Mouse (Mus musculus) embryonic facial prominence, embryonic 11.5 days (tissue): ENCODE results near the gene Popdc3. TPM values are rescaled to one million over a fixed set of nuclear protein-coding genes. Genes with fewer than 3 reads are reported as not detected.
A peak's percentile ranks its signal among the peaks of the same experiment; 100 is the strongest.
"Not testable (repeated sequence)": the region's sequence is repeated elsewhere in the genome, so short reads cannot be mapped to it uniquely, and the experiment has no call there.

Experiments
- ATAC-seq: fragments of 200-750 bp; cut with Nextera tagmentation; replicated peaks from 2 replicates; pipeline ENCODE4 v1.8.0; 2017; ENCODE audit warnings: low read depth; ENCODE audit not compliant: insufficient number of reproducible peaks, low FRiP score, low TSS enrichment
- DNase-seq: peaks from one replicate; pipeline ENCODE4 v3.0.0-alpha.2; 2015; ENCODE audit warnings: low spot score
- H3K27ac ChIP-seq: fragments of 300-500 bp; sonication (generic); replicated peaks from 2 replicates; pipeline ENCODE4 v1.5.1; 2014; ENCODE audit warnings: mild to moderate bottlenecking, low read depth, low read length, control low read depth
- H3K27me3 ChIP-seq: fragments of 300-500 bp; sonication (generic); 2 replicates; pipeline ENCODE4 v1.6.1; 2014; ENCODE audit warnings: mild to moderate bottlenecking, low read length, moderate library complexity, mixed read lengths; ENCODE audit not compliant: control insufficient read depth, insufficient read depth
- H3K36me3 ChIP-seq: fragments of 300-500 bp; sonication (generic); replicated peaks from 2 replicates; pipeline ENCODE4 v1.6.1; 2014; ENCODE audit warnings: low read depth, mild to moderate bottlenecking, low read length, moderate library complexity, mixed read lengths; ENCODE audit not compliant: control insufficient read depth, insufficient read depth
- H3K4me1 ChIP-seq: fragments of 300-500 bp; sonication (generic); 2 replicates; pipeline ENCODE4 v1.6.1; 2014; ENCODE audit warnings: low read length, mixed read lengths; ENCODE audit not compliant: control insufficient read depth, insufficient read depth
- H3K4me2 ChIP-seq: fragments of 300-500 bp; sonication (generic); 2 replicates; pipeline ENCODE4 v1.6.1; 2014; ENCODE audit warnings: low read depth, mild to moderate bottlenecking, control low read depth, low read length, moderate library complexity
- H3K4me3 ChIP-seq: fragments of 300-500 bp; sonication (generic); 2 replicates; pipeline ENCODE4 v1.5.1; 2014; ENCODE audit warnings: low read depth, low read length, control low read depth
- H3K9ac ChIP-seq: fragments of 300-500 bp; sonication (generic); replicated peaks from 2 replicates; pipeline ENCODE4 v1.6.1; 2014; ENCODE audit warnings: mild to moderate bottlenecking, control low read depth, low read length
- H3K9me3 ChIP-seq: fragments of 300-500 bp; sonication (generic); replicated peaks from 2 replicates; pipeline ENCODE4 v1.6.1; 2016; ENCODE audit warnings: mild to moderate bottlenecking, low read length, inconsistent platforms, mixed read lengths; ENCODE audit not compliant: control insufficient read depth
- WGBS: fragments of 180-500 bp; shearing (Covaris S2); extraction: QIAGEN DNeasy Blood & Tissue Kit; methylation state at CpG from one replicate; pipeline ENCODE4 v1.1.7; 2014; 5-methylcytosine and 5-hydroxymethylcytosine counted together
- polyA plus RNA-seq: library from polyadenylated mRNA; unstranded; fragments of >200 nt; fragmentation: Nextera tagmentation; extraction: Ambion mirVana; gene quantifications from 2 replicates; pipeline ENCODE4 v1.2.1, GENCODE M21; 2014

Gene Popdc3
- 0.36 and 0.62 TPM in 2 replicates for polyA plus RNA-seq

GRCm38 (mm10) chr10:45177798-45178197 is at the start of gene Popdc3:
TSS of gene Popdc3 (plus strand) at chr10:45178098.
- not testable (repeated sequence) for H3K4me3 ChIP-seq, H3K9me3 ChIP-seq, DNase-seq, H3K9ac ChIP-seq, H3K27me3 ChIP-seq, H3K27ac ChIP-seq, ATAC-seq, H3K36me3 ChIP-seq, H3K4me1 ChIP-seq, H3K4me2 ChIP-seq
- WGBS = no CpG with 5 or more reads among the region's 5 CpGs

GRCm38 (mm10) chr10:45129105-45129504 is 48.8 kb upstream of the Popdc3 start:
- Histone ChIP-seq H3K27me3 (no peaks in the 10 kb centered on the region), H3K4me3 (no peak overlapping the region), H3K4me2 (no peak overlapping the region), H3K9ac (no peak overlapping the region), H3K4me1 (no peaks in the 10 kb centered on the region), H3K36me3 (no peaks in the 10 kb centered on the region; the same call in 1 of the 2 replicates), H3K9me3 (no peaks in the 10 kb centered on the region), H3K27ac (no peak overlapping the region)
- DNase-seq = no peak
- 91% methylated on average over 11 of the region's 11 CpGs for WGBS
- ATAC-seq = no peak

GRCm38 (mm10) chr10:45130004-45130403 is 47.9 kb upstream of the Popdc3 start:
- Histone ChIP-seq H3K4me2 (no peak overlapping the region), H3K4me3 (no peak overlapping the region), H3K4me1 (no peaks in the 10 kb centered on the region), H3K36me3 (no peaks in the 10 kb centered on the region; the same call in 1 of the 2 replicates), H3K9ac (no peak overlapping the region), H3K27me3 (no peaks in the 10 kb centered on the region), H3K9me3 (no peaks in the 10 kb centered on the region), H3K27ac (no peak overlapping the region)
- DNase-seq (no peak), ATAC-seq (no peak)
- WGBS = 90% methylated on average over 6 of the region's 6 CpGs

GRCm38 (mm10) chr10:45132371-45132770 is 45.5 kb upstream of the Popdc3 start:
- no peaks in the 10 kb centered on the region for H3K27me3 ChIP-seq
- H3K9ac ChIP-seq = no peak overlapping the region
- H3K4me2 ChIP-seq = no peak overlapping the region
- no peak overlapping the region for H3K27ac ChIP-seq
- H3K4me1 ChIP-seq = no peaks in the 10 kb centered on the region
- ATAC-seq (no peak), DNase-seq (peak; percentile 33)
- no peaks in the 10 kb centered on the region for H3K9me3 ChIP-seq
- no peaks in the 10 kb centered on the region for H3K36me3 ChIP-seq
- H3K4me3 ChIP-seq = no peak overlapping the region
- 83% methylated on average over 4 of the region's 4 CpGs for WGBS

- Histone ChIP-seq H3K27me3 (no peaks in the 10 kb centered on the region), H3K4me1 (no peaks in the 10 kb centered on the region), H3K27ac (no peak overlapping the region), H3K36me3 (no peaks in the 10 kb centered on the region), H3K9me3 (no peaks in the 10 kb centered on the region), H3K9ac (no peak overlapping the region), H3K4me3 (no peak overlapping the region), H3K4me2 (no peak overlapping the region)
- WGBS = 89% methylated on average over 7 of the region's 7 CpGs
- DNase-seq = no peak
- ATAC-seq = no peak
These were observed 41.1 kb upstream of the Popdc3 start for GRCm38 (mm10) chr10:45136806-45137205.

- Histone ChIP-seq H3K4me1 (no peaks in the 10 kb centered on the region), H3K27ac (no peak overlapping the region), H3K36me3 (no peaks in the 10 kb centered on the region), H3K9ac (no peak overlapping the region), H3K27me3 (no peaks in the 10 kb centered on the region), H3K4me2 (no peak overlapping the region), H3K9me3 (no peaks in the 10 kb centered on the region), H3K4me3 (no peak overlapping the region)
- WGBS = 74% methylated on average over 4 of the region's 4 CpGs
- ATAC-seq = no peak
- no peak for DNase-seq
These were observed 38.0 kb upstream of the Popdc3 start for GRCm38 (mm10) chr10:45139910-45140309.

GRCm38 (mm10) chr10:45140474-45141212 is 37.3 kb upstream of the Popdc3 start:
- no peaks in the 10 kb centered on the region for H3K36me3 ChIP-seq
- ATAC-seq = no peak

GRCm38 (mm10) chr10:45142359-45142758 is 35.5 kb upstream of the Popdc3 start:
- WGBS = 81% methylated on average over 5 of the region's 5 CpGs
- no peaks in the 10 kb centered on the region for H3K27me3 ChIP-seq

More at GRCm38 (mm10) chr10:45140474-45141212, 37.3 kb upstream of the Popdc3 start:
- Histone ChIP-seq H3K27me3 (no peaks in the 10 kb centered on the region), H3K27ac (no peak overlapping the region), H3K4me2 (no peak overlapping the region), H3K4me3 (no peak overlapping the region), H3K9ac (no peak overlapping the region), H3K9me3 (no peaks in the 10 kb centered on the region), H3K4me1 (no peaks in the 10 kb centered on the region)
- DNase-seq = no peak
- WGBS = 87% methylated on average over 7 of the region's 7 CpGs

More at GRCm38 (mm10) chr10:45142359-45142758, 35.5 kb upstream of the Popdc3 start:
- H3K4me1 ChIP-seq = no peaks in the 10 kb centered on the region
- DNase-seq = no peak
- ATAC-seq = no peak
- no peak overlapping the region for H3K4me2 ChIP-seq
- no peaks in the 10 kb centered on the region for H3K9me3 ChIP-seq
- H3K9ac ChIP-seq = no peak overlapping the region
- H3K4me3 ChIP-seq = no peak overlapping the region
- no peak overlapping the region for H3K27ac ChIP-seq
- H3K36me3 ChIP-seq = no peaks in the 10 kb centered on the region
